Mouse (Mus musculus) kidney, adult 2 months (tissue): Measurements from ENCODE around the gene Med19. TPM values are rescaled to one million over a fixed set of nuclear protein-coding genes. Genes with fewer than 3 reads are reported as not detected.
"Not testable (repeated sequence)": the region's sequence is repeated elsewhere in the genome, so short reads cannot be mapped to it uniquely, and the experiment has no call there.

Experiments used
- DNase-seq: peaks from one replicate; pipeline ENCODE4 v3.0.0; 2021
- H3K27ac ChIP-seq: fragments of 200-500 bp; 2 replicates; pipeline ENCODE4 v1.5.1; 2012; ENCODE audit warnings: low read depth, low read length, control low read depth, inconsistent platforms; ENCODE audit not compliant: insufficient read depth
- H3K27me3 ChIP-seq: fragments of 200-500 bp; replicated peaks from 2 replicates; pipeline ENCODE4 v1.6.1; 2012; ENCODE audit warnings: mild to moderate bottlenecking, moderate library complexity, low read length, inconsistent platforms; ENCODE audit not compliant: control insufficient read depth, insufficient read depth
- H3K36me3 ChIP-seq: fragments of 200-500 bp; 2 replicates; pipeline ENCODE4 v1.6.1; 2012; ENCODE audit warnings: mild to moderate bottlenecking, moderate library complexity, low read length, inconsistent platforms; ENCODE audit not compliant: control insufficient read depth, insufficient read depth
- H3K4me1 ChIP-seq: fragments of 200-500 bp; 2 replicates; pipeline ENCODE4 v1.6.1; 2011; ENCODE audit warnings: low read length; ENCODE audit not compliant: control insufficient read depth, insufficient read depth
- H3K4me3 ChIP-seq: fragments of 200-500 bp; 2 replicates; pipeline ENCODE4 v1.5.1; 2011; ENCODE audit warnings: mild to moderate bottlenecking, low read depth, low read length, control low read depth; ENCODE audit not compliant: insufficient read depth
- CTCF ChIP-seq: fragments of 200-500 bp; conservative IDR thresholded peaks from 2 replicates; pipeline ENCODE4 v1.5.1; 2011; ENCODE audit warnings: low read depth, mild to moderate bottlenecking, control low read depth, low read length, moderate library complexity, mixed read lengths; ENCODE audit not compliant: insufficient read depth, insufficient read length
- POLR2A ChIP-seq: fragments of 200-500 bp; IDR thresholded peaks from one replicate; pipeline ENCODE4 v1.6.1; 2011; ENCODE audit warnings: low read depth, low read length, control low read depth
- WGBS: fragments of 180-500 bp; shearing (Covaris S2); methylation state at CpG from one replicate; pipeline ENCODE4 v1.1.7; 2018; 5-methylcytosine and 5-hydroxymethylcytosine counted together
- polyA plus RNA-seq: library from polyadenylated mRNA; depleted of rRNA; stranded (reverse); fragments of >200 nt; gene quantifications from 2 replicates; pipeline ENCODE4 v1.2.3, GENCODE M21; 2012

Med19 gene
- polyA plus RNA-seq, 1 experiment = 9.3 TPM

- no peak overlapping the region for H3K27ac ChIP-seq
- DNase-seq = peak; percentile 27
- H3K4me3 ChIP-seq = peak overlapping the region; percentile 98
- no peaks in the 10 kb centered on the region for H3K27me3 ChIP-seq
- no peaks in the 10 kb centered on the region; the same call in 1 of the 2 replicates for H3K36me3 ChIP-seq
- H3K4me1 ChIP-seq = no peaks in the 10 kb centered on the region; the same call in 1 of the 2 replicates
- no peak for TF ChIP-seq CTCF
- no peak for TF ChIP-seq POLR2A
- 5% methylated on average over 39 of the region's 39 CpGs for WGBS
Measured at GRCm38 (mm10) chr2:84669828-84670568, 8.2 kb upstream of the Med19 start.

- Histone ChIP-seq H3K27ac (peak within 1 kb of the TSS; percentile 48; the same call in 1 of the 2 replicates), H3K27me3 (no peaks in the 10 kb centered on the region), H3K4me1 (no peaks in the 10 kb centered on the region; the same call in 1 of the 2 replicates), H3K36me3 (no peaks in the 10 kb centered on the region; the same call in 1 of the 2 replicates), H3K4me3 (peak within 1 kb of the TSS; percentile 98)
- WGBS = under 1% methylated on average over 20 of the region's 20 CpGs
- DNase-seq = peak; percentile 86
- TF ChIP-seq POLR2A (no peak), CTCF (no peak)
Measured at GRCm38 (mm10) chr2:84670569-84670933, 7.7 kb upstream of the Med19 start, which contains the start of gene Selenoh. TSS of gene Selenoh (minus strand) at chr2:84670770.

GRCm38 (mm10) chr2:84671535-84671934 is 6.7 kb upstream of the Med19 start:
- WGBS = 65% methylated on average over 4 of the region's 5 CpGs
- not testable (repeated sequence) for H3K4me3 ChIP-seq, H3K27me3 ChIP-seq, H3K27ac ChIP-seq, DNase-seq, H3K4me1 ChIP-seq, H3K36me3 ChIP-seq

- no peak for DNase-seq
Measured at GRCm38 (mm10) chr2:84677270-84677967, 783 bp upstream of the Med19 start.

GRCm38 (mm10) chr2:84679016-84679415 is 814 bp downstream of the Med19 start, which contains the start of gene Tmx2:
TSS of gene Tmx2 (minus strand) at chr2:84679140.
- Histone ChIP-seq H3K36me3 (no peaks in the 10 kb centered on the region; the same call in 1 of the 2 replicates), H3K4me1 (no peaks in the 10 kb centered on the region; the same call in 1 of the 2 replicates), H3K27ac (no peak within 1 kb of the TSS), H3K4me3 (peak within 1 kb of the TSS; percentile 96), H3K27me3 (no peaks in the 10 kb centered on the region)
- WGBS = 11% methylated on average over 8 of the region's 8 CpGs
- TF ChIP-seq CTCF = no peak
- TF ChIP-seq POLR2A = no peak
- no peak for DNase-seq

More at GRCm38 (mm10) chr2:84677270-84677967, 783 bp upstream of the Med19 start:
- Histone ChIP-seq H3K27ac (peak overlapping the region; percentile 64), H3K4me1 (no peaks in the 10 kb centered on the region; the same call in 1 of the 2 replicates), H3K4me3 (peak overlapping the region; percentile 65), H3K27me3 (no peaks in the 10 kb centered on the region), H3K36me3 (no peaks in the 10 kb centered on the region; the same call in 1 of the 2 replicates)
- WGBS = 5% methylated on average over 22 of the region's 22 CpGs
- peak; percentile 27; the same call in 1 of the 2 replicates for TF ChIP-seq CTCF
- TF ChIP-seq POLR2A = no peak

GRCm38 (mm10) chr2:84682605-84683183 is 4.5 kb downstream of the Med19 start:
- no peak overlapping the region for H3K27ac ChIP-seq
- no peak for DNase-seq
- no peaks in the 10 kb centered on the region; the same call in 1 of the 2 replicates for H3K4me1 ChIP-seq
- no peak for TF ChIP-seq CTCF
- no peaks in the 10 kb centered on the region for H3K27me3 ChIP-seq
- WGBS = 74% methylated on average over 6 of the region's 6 CpGs
- no peak overlapping the region for H3K4me3 ChIP-seq
- H3K36me3 ChIP-seq = peaks cover 4% of the 10 kb centered on the region
